Mouse (Mus musculus) CH12.LX (cell line): ENCODE data around the gene Baz2b.

Experiments
- CTCF ChIP-seq, 2 experiments: IDR thresholded peaks in 1 of 2; conservative IDR thresholded peaks in 1 of 2; 2 replicates each; pipeline ENCODE4 v1.5.1; 2011 to 2012; ENCODE audit warnings: low read depth in 2 of 2, low read length in 2 of 2, improper control_type of control experiment in 1 of 2, inconsistent platforms in 1 of 2, mild to moderate bottlenecking in 1 of 2, moderate library complexity in 1 of 2
- MAX ChIP-seq: IDR thresholded peaks from 2 replicates; pipeline ENCODE4 v1.6.1; 2011; ENCODE audit warnings: low read length, improper control_type of control experiment
- NELFE ChIP-seq: IDR thresholded peaks from 2 replicates; pipeline ENCODE4 v1.6.1; 2011; ENCODE audit warnings: low read depth, low read length, improper control_type of control experiment
- POLR2A ChIP-seq: IDR thresholded peaks from 2 replicates; pipeline ENCODE4 v1.6.1; 2011; ENCODE audit warnings: low read depth, mild to moderate bottlenecking, improper control_type of control experiment, low read length
- TCF12 ChIP-seq: IDR thresholded peaks from 2 replicates; pipeline ENCODE4 v1.6.1; 2014; ENCODE audit warnings: low read depth, mild to moderate bottlenecking, inconsistent platforms, low read length, improper control_type of control experiment

- TF ChIP-seq NELFE: no peak
- TF ChIP-seq MAX: no peak
- no peak for TF ChIP-seq TCF12
- no peak for TF ChIP-seq CTCF (conservative IDR thresholded peaks at IDR 0.05 in 1 of 2, IDR thresholded peaks at IDR 0.05 in 1 of 2; ENCODE audit: low read depth in 2 of 2, low read length in 2 of 2)
- TF ChIP-seq POLR2A: no peak
Measured at GRCm38 (mm10) chr2:60200051-60200562, 9.5 kb downstream of the Baz2b start.
